Mouse (Mus musculus) heart, adult 18-20 months (tissue): ENCODE measurements at regions not wholly inside any gene's neighbourhood (a gene's known extent, or its start where the extent isn't known, plus 50 kb on each side); places are given as distances from the start of the nearest gene placed in this dataset.

ENCODE experiments used
- DNase-seq, 2 experiments: peaks; one replicate each; pipeline ENCODE4 v3.0.0; 2021 to 2022; ENCODE audit warnings: mixed read lengths in 1 of 2

DNA sequence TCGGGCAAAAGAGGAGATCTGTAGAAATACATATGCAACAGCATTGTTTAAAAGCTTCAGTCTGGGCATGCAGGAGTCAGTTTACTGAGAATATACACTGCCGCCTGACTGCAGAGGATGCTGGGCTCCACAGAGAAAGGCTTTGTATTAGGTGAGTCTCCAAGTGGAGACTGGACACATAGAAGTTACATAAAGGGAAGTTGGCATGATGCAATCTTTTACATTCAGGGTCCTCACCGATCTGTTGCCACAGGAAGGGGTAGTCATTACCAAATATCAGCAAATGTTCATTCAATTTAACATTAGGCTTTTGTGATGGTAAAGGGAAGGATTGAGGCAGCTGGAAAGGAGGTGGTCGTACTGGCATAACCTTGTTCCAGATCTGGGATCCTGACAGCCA is 89.7 kb upstream of the Arntl start:
- no peak for DNase-seq

DNA sequence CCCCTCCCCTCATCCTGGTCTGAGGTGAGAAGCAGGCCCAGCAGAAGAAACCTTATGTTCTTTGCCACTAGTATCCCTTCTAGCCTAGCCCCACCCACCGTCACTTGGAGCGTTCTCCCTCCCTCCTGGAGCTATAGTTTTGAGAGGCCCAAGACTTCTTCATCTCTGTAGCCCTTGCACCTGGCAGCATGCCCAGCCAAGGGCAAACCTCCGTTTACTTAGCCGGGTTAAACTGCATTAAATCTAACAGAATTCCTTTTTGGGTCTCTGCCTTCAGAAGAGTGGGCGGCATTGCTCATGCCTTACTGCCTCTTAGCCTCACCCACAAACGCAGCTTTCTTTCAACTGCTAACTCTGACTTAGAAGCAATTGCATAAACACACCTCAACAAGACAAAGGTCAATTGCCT is 85.3 kb upstream of the Arntl start:
- no peak for DNase-seq

GRCm38 (mm10) chr7:113126010-113126409 is 81.3 kb upstream of the Arntl start:
- DNase-seq: no peak

DNA sequence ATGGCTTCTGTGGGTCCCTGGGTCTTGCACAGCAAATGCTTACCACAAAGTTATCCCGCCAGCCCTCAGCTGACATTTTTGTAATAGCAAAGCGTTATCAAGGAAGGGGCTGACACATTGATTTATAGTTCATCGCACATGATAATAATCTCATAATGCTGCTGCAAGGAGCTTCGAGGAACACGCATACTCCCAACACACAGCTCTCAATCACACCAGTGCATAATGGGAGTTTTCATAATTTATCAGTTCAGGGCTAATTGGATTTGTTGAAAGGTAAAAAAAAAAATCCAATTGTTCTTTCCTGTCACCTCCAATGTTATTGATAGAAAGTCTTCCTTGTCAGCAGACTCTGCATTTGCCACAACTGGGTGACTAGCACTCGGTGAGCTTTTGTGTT is 76.7 kb upstream of the Arntl start:
- no peak for DNase-seq

- peak; percentile 67 to 89 for DNase-seq
Measured at GRCm38 (mm10) chr7:113131945-113132538, 75.2 kb upstream of the Arntl start.

DNA sequence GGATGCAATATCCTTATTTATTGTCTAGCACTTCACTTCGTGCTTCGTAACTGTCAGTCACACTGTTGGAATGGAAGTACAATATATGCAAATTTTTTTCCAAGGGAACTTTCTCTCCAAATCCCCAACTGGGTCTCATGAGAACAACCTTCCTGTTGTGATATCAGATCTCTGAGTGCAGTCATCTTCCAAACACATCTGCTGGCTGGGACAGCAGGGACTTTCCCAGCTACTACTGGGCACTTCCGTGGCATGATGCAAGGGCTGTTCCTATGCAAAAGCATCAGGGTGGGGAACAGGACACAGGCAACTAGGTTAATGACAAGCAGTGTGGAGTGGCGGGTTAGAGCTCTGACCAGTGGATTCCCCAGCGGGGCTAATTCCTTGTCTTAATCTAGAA is 73.4 kb upstream of the Arntl start:
- no peak for DNase-seq

DNA sequence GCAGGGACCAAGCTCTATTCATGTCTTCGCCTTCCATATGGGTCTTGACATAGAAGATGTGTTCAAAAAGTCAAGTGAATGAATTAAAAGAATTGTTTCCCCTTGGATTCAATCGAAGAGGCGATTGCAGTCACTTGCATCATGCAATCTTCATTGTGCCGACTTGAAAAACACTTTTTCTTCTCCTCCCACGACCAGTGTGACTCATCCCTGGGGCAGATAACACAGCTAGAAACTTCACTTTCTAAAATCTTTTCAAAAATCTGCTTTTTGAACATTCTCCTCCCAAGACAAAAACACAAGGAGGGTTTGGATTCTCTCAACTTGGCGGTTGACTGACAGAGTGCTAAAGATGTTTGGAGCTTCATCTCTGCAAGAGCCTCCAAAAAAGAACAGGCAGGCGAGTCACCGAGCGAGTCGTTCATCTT is 67.2 kb upstream of the Arntl start:
- peak in 1 of 2 experiments; percentile 58 for DNase-seq

DNA sequence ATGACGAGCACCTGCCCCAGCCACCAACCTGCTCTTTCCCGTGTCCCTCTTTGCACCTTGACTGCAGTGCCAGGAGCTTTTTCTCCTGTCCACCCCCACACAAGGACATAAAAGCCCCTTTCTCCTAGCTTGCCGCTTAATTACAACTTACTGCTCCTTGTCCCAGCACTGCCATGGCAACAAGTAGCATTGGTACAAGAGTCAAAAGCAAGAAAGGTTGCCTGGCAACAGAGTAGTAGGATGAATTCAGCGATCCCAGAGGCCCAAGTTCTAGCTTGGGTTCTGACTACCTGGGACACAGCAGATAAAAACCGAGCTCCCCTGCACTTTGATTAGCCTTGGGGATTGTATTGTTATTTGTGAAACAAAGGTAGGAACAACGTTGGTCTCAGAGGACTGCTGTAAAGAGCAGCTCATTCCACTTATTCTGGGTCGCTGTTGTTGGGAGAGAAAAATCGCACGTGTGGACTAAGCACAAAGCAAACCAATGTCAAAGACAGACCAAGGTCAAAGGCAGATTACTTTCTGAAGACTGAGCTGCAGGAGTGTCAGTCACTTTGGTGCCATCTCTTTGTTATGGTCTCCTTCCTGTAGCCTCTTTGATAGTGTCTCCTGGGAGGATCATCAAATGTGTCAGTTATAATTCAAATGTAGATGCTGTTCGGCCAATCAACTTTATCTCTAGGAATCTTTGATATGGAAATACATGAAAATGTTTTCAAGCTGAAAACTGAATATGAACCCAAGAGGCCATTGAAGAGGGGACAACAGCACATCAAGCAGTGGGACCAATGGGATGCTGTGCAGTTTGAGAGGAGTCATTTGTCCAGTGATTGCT is 65.2 kb upstream of the Arntl start:
- no peak for DNase-seq

DNA sequence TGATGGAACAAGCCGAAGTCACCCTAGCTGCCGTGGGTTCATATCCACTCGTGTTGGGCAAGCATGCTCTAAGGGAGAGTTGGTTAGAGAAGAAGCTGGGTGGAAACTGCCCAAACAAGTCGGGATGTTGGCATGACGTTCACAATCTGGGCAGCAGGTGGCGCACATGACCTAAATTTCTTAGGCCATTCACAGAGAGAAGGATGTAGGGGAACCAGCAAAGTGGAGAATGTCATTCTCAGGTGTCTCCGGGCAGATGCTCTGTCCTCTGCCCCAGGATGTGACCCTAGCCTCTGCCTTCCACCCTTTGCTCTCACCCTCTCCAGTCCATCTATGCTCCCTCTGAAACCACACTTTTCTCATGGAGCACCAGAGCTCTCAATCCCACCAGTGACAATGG is 63.7 kb upstream of the Arntl start:
- DNase-seq: peak; percentile 84 to 96

- DNase-seq: no peak
Measured at GRCm38 (mm10) chr7:113145046-113145445, 62.2 kb upstream of the Arntl start.

- DNase-seq: no peak
Measured at GRCm38 (mm10) chr7:113146108-113146507, 61.2 kb upstream of the Arntl start.

DNA sequence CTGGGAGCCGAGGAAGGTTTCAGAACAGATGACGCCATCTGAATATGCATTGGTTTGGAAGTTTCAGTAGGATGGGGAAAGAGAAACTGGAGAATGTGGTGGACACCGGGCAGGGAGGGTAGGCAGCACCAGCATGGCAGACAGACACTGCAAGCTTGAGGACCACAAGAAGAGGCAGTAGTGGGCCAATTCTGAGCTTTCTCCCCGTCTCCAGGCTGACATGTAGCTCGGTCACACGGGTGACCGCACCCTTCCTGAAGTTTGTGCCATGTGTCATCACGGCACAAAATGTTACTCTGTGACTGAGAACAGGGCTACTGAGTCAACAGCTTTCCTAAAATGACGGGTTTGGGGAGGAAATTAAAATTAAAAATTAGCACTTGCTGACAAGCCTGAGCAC is 60.7 kb upstream of the Arntl start:
- DNase-seq: no peak

GRCm38 (mm10) chr7:113147391-113148332 is 59.6 kb upstream of the Arntl start:
- DNase-seq: peak; percentile 71 to 81

DNA sequence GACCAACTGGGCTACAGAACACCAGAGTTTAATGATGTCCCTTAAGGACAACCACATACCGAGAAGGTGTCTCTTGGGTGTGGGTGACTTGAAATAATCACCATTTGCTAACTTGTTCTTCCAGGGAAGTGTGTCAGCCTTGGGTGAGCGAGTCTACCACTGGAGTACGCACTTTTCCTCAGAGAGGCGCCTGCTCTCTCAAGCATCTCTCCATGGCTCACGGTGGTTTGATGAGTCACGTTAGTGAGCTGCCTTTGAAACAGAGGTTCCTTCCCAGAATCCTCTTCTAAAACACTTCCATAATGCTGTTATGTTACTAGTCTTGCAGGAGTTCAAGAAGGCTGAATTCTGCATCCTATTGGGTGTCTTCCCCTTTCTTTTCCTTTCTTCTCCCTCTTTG is 58.6 kb upstream of the Arntl start:
- DNase-seq: no peak

GRCm38 (mm10) chr7:113149966-113150470 is 57.2 kb upstream of the Arntl start:
- no peak for DNase-seq

DNA sequence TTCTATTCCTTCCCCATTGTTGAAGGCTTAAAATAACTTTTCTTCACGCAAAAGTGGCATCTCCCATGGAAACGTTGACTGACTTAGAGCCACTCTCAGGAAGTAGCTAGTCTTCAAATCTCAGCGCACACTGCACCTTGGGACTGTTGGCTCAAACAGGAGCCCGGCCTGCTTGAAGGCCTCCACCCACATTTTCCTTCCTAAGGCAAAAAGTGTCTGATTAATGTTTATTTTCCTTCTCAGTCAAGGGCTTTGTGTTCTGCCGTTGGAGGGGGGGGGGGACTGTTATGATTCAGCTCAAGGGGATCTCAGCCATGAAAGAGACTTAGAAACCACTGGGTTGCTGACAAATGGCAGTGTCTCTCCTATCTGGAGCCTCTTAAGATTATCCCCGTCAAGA is 56.5 kb upstream of the Arntl start:
- DNase-seq: peak in 1 of 2 experiments; percentile 68

GRCm38 (mm10) chr7:113151499-113151898 is 55.8 kb upstream of the Arntl start:
- DNase-seq: peak; percentile 68 to 71

DNA sequence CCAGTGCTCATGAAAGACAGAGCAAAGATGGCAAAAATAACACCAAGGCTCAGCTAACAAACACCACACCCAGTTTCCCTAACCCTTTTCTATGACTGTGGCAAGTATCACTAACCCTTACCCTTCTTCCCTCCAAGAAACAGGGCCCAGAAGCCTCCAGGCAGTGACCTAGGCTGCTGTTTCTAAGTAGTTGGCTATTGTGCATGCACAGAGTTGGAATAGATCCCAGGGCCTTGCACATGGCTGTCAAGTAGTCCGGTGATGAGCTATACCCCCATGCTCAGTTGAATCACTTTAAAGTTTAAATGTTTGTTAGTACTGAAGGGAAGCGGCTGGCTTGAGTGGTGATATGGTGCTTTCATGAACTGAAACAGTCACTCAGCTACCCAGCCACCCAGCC is 53.9 kb upstream of the Arntl start:
- DNase-seq: no peak

DNA sequence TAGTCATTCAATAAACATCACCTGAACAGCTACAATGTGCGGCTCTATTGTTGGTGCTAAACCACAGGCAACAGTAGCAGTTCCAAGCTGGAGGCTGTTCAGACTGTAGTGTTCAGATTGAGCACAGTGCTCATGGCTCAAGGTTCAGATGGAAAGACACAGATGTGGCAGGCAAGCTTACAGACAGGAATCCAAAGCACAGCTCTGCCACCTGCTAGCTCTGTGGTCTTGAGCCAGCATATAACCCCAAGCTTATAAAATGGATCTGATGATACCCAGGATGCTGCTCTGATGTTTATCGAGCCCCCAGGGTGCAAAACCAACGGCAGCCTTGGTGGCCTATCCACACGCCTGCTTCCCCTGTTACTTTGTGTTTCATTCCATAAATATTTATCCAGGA is 53.2 kb upstream of the Arntl start:
- no peak for DNase-seq

GRCm38 (mm10) chr7:113156366-113156765 is 50.9 kb upstream of the Arntl start:
- no peak for DNase-seq

DNA sequence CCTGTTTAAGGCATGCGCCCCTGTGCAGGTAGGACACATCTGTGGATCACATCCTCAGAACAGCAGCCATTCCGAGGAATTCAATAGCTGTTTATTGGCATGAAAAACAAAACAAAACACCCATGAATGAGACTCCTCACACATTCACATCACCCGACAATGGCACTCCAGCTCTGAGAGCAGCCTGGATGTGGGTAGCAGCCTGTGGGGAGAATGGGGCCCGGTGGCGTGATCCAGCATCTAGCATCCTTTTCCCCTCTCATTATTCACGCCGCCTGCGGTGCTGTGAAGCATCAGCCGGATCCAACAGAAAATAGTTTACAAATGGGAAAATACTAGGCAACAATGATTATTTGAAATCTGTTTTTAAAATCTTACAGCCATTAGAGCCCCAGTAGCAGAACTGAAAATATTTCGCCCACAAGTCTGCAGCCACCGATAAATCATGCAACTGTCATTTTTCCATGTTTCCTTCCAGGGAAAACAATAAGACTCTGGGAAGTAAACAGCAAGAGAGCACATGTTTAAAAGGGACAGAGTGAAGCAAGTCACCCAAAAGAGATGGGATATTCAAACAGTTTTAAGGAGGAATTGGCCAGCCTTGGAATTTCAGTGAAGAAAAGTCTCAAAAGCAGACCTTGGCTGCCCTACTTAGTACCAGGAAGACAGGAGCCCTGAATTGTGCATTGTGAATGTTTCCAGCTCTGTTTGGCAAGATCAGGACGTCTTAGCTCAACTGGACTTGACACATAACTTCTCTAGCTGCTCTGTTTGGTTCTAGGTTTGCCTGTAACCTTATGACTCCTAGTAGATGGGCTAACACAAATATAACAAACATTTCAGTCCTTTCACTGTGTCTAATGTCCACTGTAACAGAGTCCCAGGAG is 50.2 kb upstream of the Arntl start:
- no peak for DNase-seq
